Mouse (Mus musculus) cortical plate, adult 2 months (tissue): ENCODE data around the gene 9630041A04Rik. TPM values are rescaled to one million over a fixed set of nuclear protein-coding genes. Genes with fewer than 3 reads are reported as not detected.

Experiments used
- H3K27ac ChIP-seq: fragments of 200-500 bp; 2 replicates; pipeline ENCODE4 v1.5.1; 2012; ENCODE audit warnings: low read length, control low read depth, inconsistent platforms; ENCODE audit not compliant: insufficient read depth
- H3K4me1 ChIP-seq: fragments of 200-500 bp; 2 replicates; pipeline ENCODE4 v1.6.1; 2011; ENCODE audit warnings: low read length; ENCODE audit not compliant: control insufficient read depth, insufficient read depth
- H3K4me3 ChIP-seq: fragments of 200-500 bp; 2 replicates; pipeline ENCODE4 v1.5.1; 2011; ENCODE audit warnings: mild to moderate bottlenecking, low read length, control low read depth; ENCODE audit not compliant: insufficient read depth
- CTCF ChIP-seq: fragments of 200-500 bp; IDR thresholded peaks from 2 replicates; pipeline ENCODE4 v1.5.1; 2011; ENCODE audit warnings: mild to moderate bottlenecking, control low read depth, low read length; ENCODE audit not compliant: insufficient read depth; ENCODE audit errors: extremely low read depth
- POLR2A ChIP-seq: fragments of 200-500 bp; IDR thresholded peaks from 2 replicates; pipeline ENCODE4 v1.6.1; 2011; ENCODE audit warnings: mild to moderate bottlenecking, low read length, control low read depth; ENCODE audit not compliant: insufficient read depth; ENCODE audit errors: extremely low read depth
- polyA plus RNA-seq: library from polyadenylated mRNA; depleted of rRNA; stranded (reverse); fragments of >200 nt; gene quantifications from 2 replicates; pipeline ENCODE4 v1.2.3, GENCODE M21; 2012

9630041A04Rik gene
- polyA plus RNA-seq, 1 experiment, result not detected

GRCm38 (mm10) chr9:101875306-101875705 lies 13.7 kb downstream of the 9630041A04Rik start:
- H3K4me3 ChIP-seq, result no peak overlapping the region
- no peak for TF ChIP-seq CTCF
- TF ChIP-seq POLR2A, result no peak
- H3K4me1 ChIP-seq, result peaks cover 2% of the 10 kb centered on the region; the same call in 1 of the 2 replicates
- no peak overlapping the region for H3K27ac ChIP-seq

- Histone ChIP-seq H3K4me1 (peaks cover 2% of the 10 kb centered on the region; the same call in 1 of the 2 replicates), H3K4me3 (no peak overlapping the region), H3K27ac (no peak overlapping the region)
- no peak for TF ChIP-seq CTCF
- no peak for TF ChIP-seq POLR2A
These were observed 15.7 kb downstream of the 9630041A04Rik start for GRCm38 (mm10) chr9:101877109-101877987.

- no peak overlapping the region for H3K4me3 ChIP-seq
- no peak overlapping the region for H3K27ac ChIP-seq
- no peak for TF ChIP-seq POLR2A
- TF ChIP-seq CTCF, result no peak
- no peaks in the 10 kb centered on the region for H3K4me1 ChIP-seq
These were observed 21.7 kb downstream of the 9630041A04Rik start for GRCm38 (mm10) chr9:101883295-101883694.

GRCm38 (mm10) chr9:101897851-101898250 lies 36.2 kb downstream of the 9630041A04Rik start:
- Histone ChIP-seq H3K4me3 (no peak overlapping the region), H3K4me1 (no peaks in the 10 kb centered on the region), H3K27ac (no peak overlapping the region)
- TF ChIP-seq POLR2A, result no peak
- TF ChIP-seq CTCF, result no peak

DNA sequence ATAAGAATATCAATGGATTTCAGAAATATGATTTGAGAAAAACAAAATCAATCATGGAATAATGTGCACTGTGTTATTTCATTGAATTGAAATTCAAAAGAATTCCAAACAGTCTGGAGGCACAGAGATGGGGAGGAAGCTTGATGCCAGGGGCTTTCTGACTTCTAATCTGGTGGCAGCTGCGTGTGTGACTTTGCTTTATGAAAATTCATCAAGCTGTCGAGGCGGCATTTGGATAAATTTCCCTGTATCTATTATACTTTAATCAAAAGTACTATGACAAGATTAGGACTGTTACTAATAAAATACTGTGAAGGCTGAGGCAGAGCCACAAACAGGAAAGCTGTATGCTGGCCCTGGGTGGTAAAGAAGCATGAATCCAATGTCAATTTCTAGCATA lies 41.8 kb downstream of the 9630041A04Rik start:
- Histone ChIP-seq H3K27ac (no peak overlapping the region), H3K4me1 (no peaks in the 10 kb centered on the region), H3K4me3 (no peak overlapping the region)
- TF ChIP-seq CTCF (no peak), POLR2A (no peak)

DNA sequence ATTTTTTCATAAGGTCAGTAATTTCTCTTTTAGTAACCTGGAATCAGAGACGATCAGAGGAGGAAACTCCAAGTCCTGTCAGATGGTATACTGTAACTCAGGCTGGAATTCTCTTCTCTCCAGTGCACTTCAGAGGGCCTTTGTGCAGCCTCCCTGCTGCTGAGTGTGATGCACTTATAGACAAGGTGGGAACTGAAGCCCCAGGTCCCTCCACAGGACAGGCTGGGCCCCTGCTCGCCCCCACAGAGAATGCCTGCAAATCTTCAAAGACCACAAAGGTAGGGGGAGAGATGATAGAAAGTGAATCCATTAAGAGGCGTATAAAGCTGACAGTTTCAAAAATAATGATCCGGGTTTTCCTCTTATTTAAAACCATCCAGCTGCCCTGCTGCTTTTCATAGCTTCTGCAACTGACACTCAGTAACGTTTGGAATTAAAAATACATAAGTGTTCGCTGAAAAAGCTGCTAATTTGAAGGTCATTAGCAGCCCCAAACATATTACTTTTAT lies 46.2 kb downstream of the 9630041A04Rik start:
- H3K4me3 ChIP-seq, result no peak overlapping the region
- no peak for TF ChIP-seq CTCF
- no peak for TF ChIP-seq POLR2A
- H3K27ac ChIP-seq, result no peak overlapping the region
- no peaks in the 10 kb centered on the region for H3K4me1 ChIP-seq

GRCm38 (mm10) chr9:101908849-101909248 lies 47.2 kb downstream of the 9630041A04Rik start:
- no peak overlapping the region for H3K4me3 ChIP-seq
- H3K4me1 ChIP-seq, result no peaks in the 10 kb centered on the region
- H3K27ac ChIP-seq, result no peak overlapping the region
- TF ChIP-seq CTCF, result no peak
- no peak for TF ChIP-seq POLR2A

DNA sequence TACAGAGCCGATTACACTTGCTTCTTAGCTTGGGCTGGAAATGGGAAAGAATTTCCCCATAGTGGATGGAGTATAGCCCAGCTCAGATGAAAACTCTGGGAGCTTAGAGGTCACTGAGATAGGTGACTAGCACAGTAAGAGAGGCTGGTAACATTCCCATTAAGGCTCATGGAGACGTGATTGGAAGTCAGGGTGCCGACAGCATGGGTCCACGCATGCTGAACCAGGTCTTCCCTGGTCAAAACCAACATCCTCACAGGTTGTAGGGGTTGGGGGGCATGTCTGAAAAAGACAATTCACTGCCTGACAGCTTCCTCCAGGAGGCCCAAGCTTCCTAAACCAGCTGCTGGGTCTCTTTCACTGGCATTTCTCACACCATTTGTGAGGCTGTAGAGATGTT lies 47.9 kb downstream of the 9630041A04Rik start:
- no peak overlapping the region for H3K4me3 ChIP-seq
- no peak overlapping the region for H3K27ac ChIP-seq
- TF ChIP-seq POLR2A (no peak), CTCF (no peak)
- no peaks in the 10 kb centered on the region for H3K4me1 ChIP-seq

GRCm38 (mm10) chr9:101911176-101911866 lies 49.7 kb downstream of the 9630041A04Rik start:
- Histone ChIP-seq H3K27ac (no peak overlapping the region), H3K4me1 (no peaks in the 10 kb centered on the region), H3K4me3 (no peak overlapping the region)
- TF ChIP-seq CTCF, result no peak
- TF ChIP-seq POLR2A, result no peak
